Mouse (Mus musculus): ENCODE measurements around the gene Prdx6. TPM values are rescaled to one million over a fixed set of nuclear protein-coding genes. Genes with fewer than 3 reads are reported as not detected.
A peak's percentile ranks its signal among the peaks of the same experiment; 100 is the strongest.

Prdx6 gene
- total RNA-seq (2021), result 100 to 1,000 TPM; 310 to 351 TPM

DNA sequence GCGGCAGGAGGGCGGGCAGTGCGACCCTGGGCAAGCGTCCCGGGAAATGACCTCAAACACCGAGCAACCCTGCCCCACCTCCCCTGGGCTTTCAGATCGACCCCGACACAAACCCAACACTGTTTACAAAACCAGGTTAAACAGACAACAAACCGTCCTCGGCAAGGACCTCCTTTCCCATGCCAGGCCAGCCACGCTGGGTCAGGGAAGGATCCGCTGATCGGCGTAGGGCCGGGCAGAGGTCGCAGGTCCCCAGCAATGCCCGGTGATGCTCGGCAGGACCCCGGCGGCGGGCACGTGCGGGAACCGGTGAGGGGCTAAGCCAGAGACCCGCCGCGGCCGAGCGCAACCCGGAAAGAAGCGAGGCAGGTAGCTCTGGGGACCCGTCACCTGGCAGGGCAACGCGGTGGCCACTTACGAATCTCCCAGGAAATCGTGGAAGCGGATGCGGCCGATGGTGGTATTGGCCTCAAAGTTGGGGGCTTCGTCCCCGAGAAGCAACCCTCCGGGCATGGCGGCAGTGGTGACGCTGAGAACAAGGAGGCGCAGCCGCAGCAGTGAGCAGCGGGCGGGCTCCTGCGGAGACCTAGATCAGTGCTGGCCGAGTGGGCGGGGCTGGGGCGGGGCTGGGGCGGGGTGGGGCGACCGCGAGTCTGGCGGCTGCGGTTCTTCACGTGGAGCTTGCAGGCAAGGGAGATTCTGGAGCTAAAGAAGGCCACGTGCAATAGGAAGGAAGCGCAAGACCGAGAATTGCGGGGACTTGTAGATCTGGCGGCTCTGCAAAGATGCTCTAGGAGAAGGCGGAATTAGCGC, at the start of gene Prdx6:
Gene Prdx6 (minus strand): TSS at position 616 of the 813 bp plus-strand sequence.
- DNase-seq (ENCODE audit: low spot score in 2 of 2), result peak; percentile 78 to 84
- intact Hi-C loops (cut with DNase I), result no loop called here

DNA sequence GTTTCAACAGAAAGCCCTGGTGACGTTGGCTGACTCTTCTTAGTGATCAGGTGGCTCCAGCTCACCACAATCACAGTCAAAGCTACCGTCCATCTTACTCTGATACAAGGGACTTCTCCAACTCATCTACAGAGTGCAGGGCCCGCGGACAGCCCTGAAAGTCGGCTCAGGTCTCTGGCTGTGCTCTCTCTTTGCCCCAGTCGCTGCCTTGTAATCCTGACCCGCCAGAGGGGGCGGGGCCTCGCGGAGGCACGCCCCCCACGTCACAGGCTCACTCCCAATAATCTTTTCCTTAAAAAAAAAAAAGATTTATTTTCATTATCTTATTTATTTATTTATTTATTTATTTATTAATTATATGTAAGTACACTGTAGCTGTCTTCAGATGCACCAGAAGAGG, 37.2 kb upstream of the Prdx6 start:
- DNase-seq (ENCODE audit: low spot score in 2 of 2), result no peak
- intact Hi-C loops (cut with DNase I), result loop anchor here (5.0 kb wide), 1 partner anchor 91 kb away; no protein-coding TSS in a partner anchor

DNA sequence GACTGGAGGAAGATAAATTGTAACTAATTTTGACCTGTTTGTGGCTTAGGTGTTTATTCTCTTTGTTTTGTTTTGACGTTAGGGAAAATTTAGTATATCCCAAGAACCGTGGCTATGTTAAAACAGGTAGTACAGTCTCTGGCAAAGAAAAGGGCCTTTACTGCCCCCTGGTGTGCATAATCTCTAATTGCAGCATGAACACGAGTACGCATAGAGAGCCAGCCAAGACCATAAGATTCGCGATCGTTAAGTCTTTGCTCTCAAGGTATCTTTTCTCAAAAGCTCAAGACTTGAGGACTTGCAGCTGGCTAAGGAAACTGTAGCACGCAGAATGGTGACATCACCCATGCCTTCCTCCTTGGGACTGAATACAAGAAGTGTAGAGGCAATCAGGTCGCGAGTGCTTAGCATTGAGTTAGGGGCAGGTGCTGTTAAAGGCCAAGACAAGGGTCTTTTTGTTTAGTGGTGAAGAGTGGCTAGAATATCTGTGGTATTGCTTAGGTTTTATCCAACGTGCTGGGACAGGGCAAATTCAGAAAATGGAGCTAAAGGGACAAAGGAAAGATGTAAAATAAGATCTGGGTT, 35.8 kb upstream of the Prdx6 start:
- peak; percentile 48 to 69 for DNase-seq (ENCODE audit: low spot score in 2 of 2)
- intact Hi-C loops (cut with DNase I), result loop anchor here (5.0 kb wide), 1 partner anchor 90 kb away; no protein-coding TSS in a partner anchor

DNA sequence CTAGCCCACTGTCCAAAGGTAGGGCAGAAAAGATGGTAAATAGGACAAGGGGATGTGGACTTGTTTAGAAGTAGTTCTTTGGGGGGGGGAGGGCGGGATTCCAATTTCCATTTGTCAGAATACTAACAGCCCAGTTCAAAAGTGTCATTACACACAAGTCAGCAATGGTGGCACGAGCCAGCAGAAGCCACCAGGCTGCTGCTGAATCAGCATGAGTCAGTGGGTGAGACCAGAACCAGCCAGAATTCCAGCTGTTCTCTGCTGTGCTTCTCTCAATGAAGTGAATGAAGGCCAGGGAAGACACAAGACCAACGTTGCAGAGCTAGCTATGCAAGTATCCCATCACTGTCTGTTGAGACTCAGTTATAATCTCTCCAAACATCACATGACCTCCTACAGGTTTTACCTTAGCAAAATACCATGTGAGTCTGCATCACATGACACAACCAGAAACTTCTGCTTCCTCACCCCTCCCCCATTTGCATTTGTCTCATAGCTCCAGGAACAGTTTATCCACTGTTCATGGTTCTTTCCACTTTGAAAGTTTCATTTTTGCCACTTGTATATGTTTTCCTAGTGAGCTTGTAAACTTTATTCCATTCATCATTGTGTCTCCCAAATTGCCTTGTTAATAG, 30.2 kb upstream of the Prdx6 start:
- intact Hi-C loops (cut with DNase I), result no loop called here
- no peak for DNase-seq (ENCODE audit: low spot score in 2 of 2)

DNA sequence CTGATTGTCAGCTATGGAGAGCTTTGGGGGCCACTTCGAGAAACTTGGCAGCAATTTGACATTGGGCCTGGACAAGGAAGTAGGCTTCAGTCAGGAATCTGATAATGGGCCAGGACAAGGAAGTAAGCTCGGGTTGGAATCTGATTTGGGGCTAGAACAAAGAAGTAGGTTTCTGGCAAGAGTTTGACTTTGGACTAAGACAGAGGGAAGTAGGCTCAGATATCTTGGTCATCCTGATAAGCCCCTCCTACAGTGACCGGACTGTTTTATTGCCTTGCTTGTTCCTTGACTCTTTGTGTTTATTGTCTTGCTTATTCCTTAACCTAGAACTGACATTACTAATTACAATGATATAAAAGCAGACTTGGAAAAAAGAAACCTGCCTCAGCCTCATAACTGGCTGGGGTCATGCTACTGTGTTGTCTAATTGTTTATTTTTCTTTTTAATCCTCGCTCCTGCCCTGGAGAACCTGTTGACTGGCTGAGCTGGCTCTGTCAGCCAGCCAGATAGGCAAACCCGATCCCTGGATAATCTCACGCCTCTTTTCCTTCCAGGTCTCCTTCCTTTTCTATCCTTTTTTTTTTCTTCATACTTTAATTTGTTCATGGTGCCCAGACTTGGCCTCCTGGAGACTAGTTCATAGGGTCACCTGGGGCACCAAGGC, 28.4 kb upstream of the Prdx6 start:
- no peak for DNase-seq (ENCODE audit: low spot score in 2 of 2)
- intact Hi-C loops (cut with DNase I), result no loop called here

DNA sequence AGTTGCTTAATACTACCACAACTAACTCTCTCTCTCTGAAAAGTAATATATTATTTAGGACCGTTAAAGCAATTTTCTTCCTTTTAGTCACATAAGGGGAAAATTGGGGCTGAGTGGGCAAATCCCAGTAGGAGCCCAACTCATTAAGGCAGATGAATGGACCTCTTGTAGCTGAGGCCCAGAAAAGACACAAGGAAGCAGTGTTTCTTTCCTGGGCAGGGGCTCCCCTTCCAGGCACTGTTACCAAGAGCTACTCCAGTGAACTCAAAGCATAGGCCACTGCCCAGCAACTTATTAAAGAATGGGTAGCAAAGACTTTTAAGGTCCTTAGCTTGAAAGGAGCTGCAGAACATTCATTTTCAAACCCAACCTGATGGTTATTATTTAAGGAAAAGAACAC, 22.5 kb upstream of the Prdx6 start:
- intact Hi-C loops (cut with DNase I), result no loop called here
- DNase-seq (ENCODE audit: low spot score in 2 of 2), result no peak

DNA sequence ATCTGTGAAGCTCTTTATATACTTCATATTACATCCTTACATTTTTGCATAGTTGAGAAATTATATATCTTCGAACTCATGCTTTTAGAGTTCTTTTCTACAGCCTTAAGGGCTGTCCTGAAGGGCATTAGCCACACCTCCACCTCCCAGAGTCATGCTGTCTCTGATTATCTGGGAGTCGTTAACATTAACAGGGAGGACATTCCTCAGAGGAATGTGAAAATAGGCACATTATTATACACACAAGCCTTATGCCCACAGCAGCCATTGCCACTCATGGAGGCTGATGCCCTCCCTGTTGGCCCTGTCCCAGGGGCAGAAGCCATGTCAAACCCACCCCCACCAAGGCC, 20.4 kb upstream of the Prdx6 start:
- intact Hi-C loops (cut with DNase I), result no loop called here
- no peak for DNase-seq (ENCODE audit: low spot score in 2 of 2)

DNA sequence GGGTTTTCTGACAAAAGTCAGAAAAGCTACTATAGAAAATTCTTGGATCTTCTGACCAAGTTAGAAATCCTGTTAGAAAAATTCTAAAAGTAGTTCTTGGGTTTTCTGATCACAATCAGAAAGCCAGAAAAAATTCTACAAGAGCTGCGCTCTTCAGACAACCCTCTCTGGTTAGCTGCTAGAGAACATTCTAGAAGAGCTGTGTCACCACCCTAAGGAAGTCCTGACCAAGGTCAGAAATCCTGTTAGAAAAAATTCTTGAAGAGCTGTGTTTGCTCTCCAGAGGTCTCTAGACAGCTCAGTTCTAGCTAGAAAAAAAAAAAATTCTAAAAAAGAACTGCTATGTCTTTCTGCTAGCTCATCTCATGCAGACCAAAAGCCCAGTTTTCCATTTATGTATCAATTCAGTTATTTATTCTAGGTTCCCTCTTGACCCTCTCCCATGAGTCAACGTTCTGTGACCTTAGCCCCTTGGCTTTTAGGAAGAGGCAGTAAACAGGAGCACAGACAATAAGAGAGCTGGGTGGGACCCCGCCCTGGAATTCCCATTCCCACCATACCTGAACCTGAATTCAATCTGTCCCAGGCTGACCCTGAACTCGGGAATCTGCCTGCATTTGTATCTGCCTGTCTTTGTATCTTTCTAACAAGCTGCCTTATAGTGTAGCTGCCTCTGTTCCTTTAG, 19.9 kb upstream of the Prdx6 start:
- intact Hi-C loops (cut with DNase I), result no loop called here
- no peak for DNase-seq (ENCODE audit: low spot score in 2 of 2)

DNA sequence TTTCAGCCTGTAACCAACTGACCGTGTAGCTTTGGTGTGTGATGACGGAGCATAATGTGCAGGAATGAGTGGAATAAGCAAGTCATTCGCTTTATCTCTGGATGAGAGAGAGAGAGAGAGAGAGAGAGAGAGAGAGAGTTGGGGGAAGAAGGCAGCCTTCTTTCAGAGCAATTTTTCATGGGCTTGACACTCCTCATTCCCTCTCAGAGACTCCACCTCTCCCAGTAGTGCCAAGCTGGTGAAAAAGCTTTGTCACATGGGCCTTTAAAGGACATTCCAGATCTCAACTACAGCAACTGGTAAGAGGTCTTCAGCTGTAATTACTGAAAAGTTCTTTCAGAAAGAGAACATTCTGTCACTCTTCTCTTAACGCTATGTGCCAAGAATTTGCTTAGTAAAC, 18.3 kb upstream of the Prdx6 start:
- intact Hi-C loops (cut with DNase I), result no loop called here
- DNase-seq (ENCODE audit: low spot score in 2 of 2), result no peak

DNA sequence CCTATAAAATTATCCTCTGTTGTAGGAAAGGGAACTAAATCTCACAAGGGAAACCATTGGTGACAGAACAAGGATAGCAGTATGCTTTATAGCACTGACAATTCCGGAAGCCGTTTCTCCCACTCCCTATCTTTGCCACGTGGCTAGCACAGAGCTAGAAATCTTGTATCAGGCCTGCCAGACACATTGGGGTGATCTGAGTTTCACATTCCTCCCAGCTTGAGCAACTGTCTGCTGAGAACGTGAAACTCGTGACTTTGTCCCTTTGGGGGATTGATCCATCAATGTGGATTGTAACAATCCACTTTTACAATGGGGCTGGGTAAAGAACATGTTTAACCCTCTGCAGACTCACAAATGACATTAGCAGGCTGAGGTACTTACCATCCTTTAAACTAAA, 17.9 kb upstream of the Prdx6 start:
- intact Hi-C loops (cut with DNase I), result no loop called here
- DNase-seq (ENCODE audit: low spot score in 2 of 2), result no peak

DNA sequence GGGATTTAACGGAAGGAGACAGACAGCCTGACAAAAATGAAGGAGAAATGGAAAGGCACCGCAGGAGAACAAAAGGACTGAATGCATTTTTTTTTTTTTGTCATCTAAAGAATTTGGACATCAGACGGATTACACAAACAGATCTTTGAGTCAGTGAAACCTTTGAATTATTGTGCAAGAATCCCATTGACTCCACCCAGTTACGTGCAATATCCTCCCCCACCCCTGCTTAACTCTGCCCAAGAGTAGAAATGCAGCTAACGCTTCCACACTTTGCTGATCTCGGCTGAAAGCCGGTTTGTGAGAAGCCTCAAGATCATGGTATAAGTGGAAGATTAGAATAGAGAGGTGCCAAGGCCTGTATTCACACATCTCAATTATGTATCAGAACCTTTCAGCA, 17.1 kb upstream of the Prdx6 start:
- DNase-seq (ENCODE audit: low spot score in 2 of 2), result no peak
- intact Hi-C loops (cut with DNase I), result no loop called here

DNA sequence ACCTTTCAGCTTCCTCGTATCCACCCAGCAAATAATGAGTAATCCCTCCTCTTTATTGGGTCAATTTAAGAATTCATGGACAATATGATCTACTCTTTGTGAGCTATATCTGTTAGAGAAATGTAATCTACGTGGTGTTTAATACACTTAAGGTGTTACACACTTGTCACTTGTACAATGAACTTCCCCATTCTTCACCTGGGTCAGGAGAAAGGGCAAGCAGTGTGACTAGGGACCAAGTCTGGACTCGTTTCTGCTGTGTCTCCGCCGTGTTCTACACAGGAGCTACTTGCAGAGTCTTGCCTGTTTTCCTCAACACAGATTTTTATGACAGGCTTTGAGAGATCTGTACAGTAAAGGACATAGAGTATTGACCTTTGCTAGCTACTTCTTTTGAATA, 13.9 kb upstream of the Prdx6 start:
- intact Hi-C loops (cut with DNase I), result no loop called here

DNA sequence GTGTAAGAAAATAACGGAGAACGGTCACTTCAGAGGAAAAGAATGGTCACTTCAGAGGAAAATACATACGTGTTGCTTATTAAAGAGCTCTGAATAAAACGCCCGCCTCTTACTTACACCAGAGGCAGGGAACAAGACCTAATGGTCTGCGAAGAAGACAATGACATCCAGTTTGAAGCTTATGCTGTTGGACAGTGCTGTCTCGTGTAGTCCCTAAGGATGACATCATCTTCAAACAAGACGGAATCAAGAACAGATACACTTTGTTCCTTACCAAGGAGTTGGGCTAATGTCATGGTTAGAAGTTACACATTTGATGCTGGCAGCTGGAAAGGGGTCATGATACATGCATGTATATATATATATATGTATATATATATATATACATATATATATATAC, 12.6 kb upstream of the Prdx6 start:
- intact Hi-C loops (cut with DNase I), result no loop called here
- DNase-seq (ENCODE audit: low spot score in 2 of 2), result no peak

More for the DNA sequence above, 13.9 kb upstream of the Prdx6 start:
- no peak for DNase-seq (ENCODE audit: low spot score in 2 of 2)

DNA sequence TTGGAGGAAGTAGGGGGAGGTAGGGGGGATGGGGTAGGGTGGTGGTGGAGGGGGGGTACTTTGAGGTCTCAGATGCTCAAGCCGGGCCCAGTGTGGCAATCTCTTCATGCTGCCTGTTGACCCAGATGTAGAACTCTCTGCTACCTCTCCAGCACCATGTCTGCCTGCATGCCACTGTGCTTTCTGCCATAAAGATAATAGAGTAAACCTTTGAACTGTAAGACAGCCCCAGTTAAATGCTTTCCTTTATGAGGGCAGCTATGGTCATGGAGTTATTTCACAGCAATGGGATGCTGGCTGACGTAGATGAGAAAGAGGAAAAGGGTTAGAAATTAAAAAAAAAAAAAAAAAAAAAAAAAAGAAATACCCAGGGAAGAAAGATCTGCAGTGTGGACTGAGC, 11.5 kb upstream of the Prdx6 start:
- DNase-seq (ENCODE audit: low spot score in 2 of 2), result no peak
- intact Hi-C loops (cut with DNase I), result no loop called here

DNA sequence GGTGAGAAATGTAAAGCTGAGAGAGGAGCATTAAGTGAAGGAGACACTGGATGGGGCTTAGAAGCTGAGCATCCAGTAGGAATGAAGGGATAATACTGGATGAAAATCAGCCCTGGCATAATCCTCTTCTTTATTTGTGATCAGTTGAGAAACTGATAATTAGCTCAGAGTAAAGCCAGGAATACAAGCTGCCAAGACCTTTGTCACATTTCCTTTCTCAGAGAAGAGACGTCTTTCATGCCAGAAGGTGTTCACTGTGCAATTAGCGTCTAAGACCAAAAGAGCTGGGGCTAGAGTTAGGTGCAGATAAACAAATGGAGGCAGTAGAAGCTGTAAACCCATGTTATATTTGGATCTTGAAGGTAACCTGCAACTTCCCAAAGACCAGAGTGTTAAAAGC, 9.7 kb upstream of the Prdx6 start:
- intact Hi-C loops (cut with DNase I), result no loop called here
- DNase-seq (ENCODE audit: low spot score in 2 of 2), result no peak

DNA sequence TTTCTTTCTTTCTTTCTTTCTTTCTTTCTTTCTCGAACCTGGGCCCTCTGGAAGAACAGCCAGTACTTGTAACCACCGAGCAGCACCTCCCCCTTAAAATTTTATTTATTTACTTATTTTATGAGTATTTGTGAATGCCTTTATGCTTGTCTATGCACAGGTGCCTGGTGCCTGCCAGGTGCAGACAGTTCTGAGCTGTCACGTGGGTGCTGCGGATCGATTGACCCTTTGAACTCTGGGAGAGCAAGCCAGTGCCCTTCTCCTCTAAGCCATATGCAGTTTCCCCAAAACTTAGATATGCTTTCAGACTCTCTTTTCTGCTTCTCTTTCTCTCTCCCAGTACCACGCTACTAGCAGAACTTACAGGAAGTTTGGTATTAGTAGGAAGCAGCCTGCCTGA, 8.1 kb upstream of the Prdx6 start:
- intact Hi-C loops (cut with DNase I), result no loop called here
- no peak for DNase-seq (ENCODE audit: low spot score in 2 of 2)

DNA sequence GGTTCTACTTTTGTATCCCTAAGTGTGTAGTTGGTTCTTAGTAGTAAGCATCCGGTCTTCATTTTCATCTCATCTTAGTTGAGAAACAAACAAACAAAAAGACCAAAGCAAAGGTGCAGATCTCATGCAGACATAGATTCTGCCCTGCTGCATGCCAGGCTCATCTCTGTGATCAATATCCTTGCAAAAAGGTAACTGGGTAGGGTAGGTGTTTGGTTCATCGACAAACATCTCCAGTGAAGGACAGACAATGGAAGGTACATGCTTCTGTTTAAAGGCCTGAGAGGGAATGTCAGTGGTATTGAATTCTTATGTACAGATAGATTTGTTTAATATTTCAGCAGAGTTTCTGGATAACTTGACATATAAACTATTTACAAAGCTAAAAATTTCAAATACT, 7.3 kb upstream of the Prdx6 start:
- intact Hi-C loops (cut with DNase I), result no loop called here
- DNase-seq (ENCODE audit: low spot score in 2 of 2), result no peak

DNA sequence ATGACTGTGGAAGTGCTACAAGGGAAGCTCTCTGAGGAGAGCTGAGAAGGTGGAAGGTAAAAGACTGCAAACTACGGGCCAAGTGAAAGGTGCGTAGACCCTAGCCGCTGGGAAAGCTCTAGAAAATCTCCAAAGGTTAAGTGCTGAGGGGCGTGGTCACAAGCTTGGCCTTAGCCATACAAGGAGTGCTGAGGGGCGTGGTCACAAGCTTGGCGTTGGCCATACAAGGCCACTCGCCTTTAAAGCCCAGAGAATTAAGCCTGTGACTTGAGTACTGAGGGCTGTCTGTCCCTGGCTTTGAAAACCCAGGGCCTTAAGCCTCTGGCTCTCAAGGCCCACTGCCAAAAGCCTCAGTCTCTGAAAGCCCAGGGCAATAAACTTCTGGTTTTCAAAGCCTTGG, 5.9 kb upstream of the Prdx6 start:
- no peak for DNase-seq (ENCODE audit: low spot score in 2 of 2)
- intact Hi-C loops (cut with DNase I), result no loop called here

DNA sequence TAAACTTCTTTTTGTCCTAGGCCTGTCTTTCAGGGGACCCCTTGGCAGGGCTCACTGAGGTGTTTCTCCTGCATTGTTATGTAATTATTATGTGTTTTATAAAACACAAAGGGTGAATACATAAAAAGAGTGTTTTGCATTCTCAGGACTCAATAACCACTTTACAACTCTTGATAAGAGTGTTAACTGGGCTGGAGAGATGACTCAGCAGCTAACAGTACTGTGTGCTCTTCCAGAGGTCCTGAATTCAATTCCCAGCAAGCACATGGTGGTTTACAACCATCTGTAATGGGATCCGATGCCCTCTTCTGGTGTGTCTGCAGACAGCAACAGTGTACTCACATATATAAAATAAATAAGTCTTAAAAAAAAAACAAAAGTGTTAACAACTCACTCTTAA, 3.3 kb upstream of the Prdx6 start:
- no peak for DNase-seq (ENCODE audit: low spot score in 2 of 2)
- intact Hi-C loops (cut with DNase I), result no loop called here

DNA sequence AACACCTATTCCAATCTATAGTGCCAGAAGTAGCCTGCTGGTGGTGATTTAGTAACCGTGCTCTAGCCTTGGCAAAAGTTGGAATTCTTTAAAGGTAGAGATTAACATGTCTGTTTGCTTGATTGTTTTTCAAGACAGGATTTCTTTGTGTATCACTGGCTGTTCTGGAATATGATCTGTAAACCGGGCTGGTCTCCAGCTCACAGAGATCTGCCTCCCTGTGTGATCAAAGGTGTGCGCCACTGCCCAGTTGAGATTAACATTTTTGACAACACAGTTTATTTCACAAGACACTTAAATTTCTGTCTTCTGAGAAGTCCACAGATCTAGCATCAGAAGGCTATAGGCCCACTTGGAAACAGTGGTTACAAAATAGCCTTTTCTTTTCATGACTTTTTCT, 1.9 kb upstream of the Prdx6 start:
- DNase-seq (ENCODE audit: low spot score in 2 of 2), result no peak
- intact Hi-C loops (cut with DNase I), result no loop called here
